In genomic region chr14:55146829-55147401, GRCm38 (mm10) we compare ENCODE assay signal across 9 mouse cellular contexts. TPM values are rescaled to one million over a fixed set of nuclear protein-coding genes. Genes with fewer than 3 reads are reported as not detected.
A peak's percentile ranks its signal among the peaks of the same experiment; 100 is the strongest.
DNase-seq lines count a peak whose midpoint lies in the region; ATAC-seq lines count a peak whose summit lies in the region.
"Had no signal": no experiment of that assay in that cellular context is flagged by ENCODE, and none has a peak within 500 bp of the region (broad histone marks: within the 10 kb centered on the region; RNA-seq: fewer than 3 reads in every experiment).

No protein-coding gene starts in this region.

- intact Hi-C loops in heart, postnatal 36 days (cut with DNase I) = loop anchor here (10.0 kb wide), 1 partner anchor 388 kb away; no protein-coding TSS in a partner anchor

- DNase-seq in frontal cortex, adult 2 months (ENCODE audit: extremely low spot score in 1 of 2, low spot score in 1 of 2) = no peak
- DNase-seq in urinary bladder, postnatal 25 days (ENCODE audit: low spot score) = peak; percentile 12
- DNase-seq in urinary bladder, postnatal 4 days (ENCODE audit: low spot score in 2 of 2) = no peak
- peak; percentile 57 to 62 for DNase-seq in heart, postnatal 36 days
- DNase-seq in splenic B cell, adult 2 months (ENCODE audit: low read depth, low spot score) = peak; percentile 37
- no peak for DNase-seq in cerebellum, postnatal 36 days

- ATAC-seq in frontal cortex, adult (ENCODE audit: low TSS enrichment) = 0 out of 2 replicates have a peak, but pooled peaks have one; percentile 17
- no peak for ATAC-seq in inflammation-experienced regulatory T-cells, adult 6 months

- no peaks in the 10 kb centered on the region for H3K27me3 ChIP-seq in splenic B cell, adult 2 months (ENCODE audit: control insufficient read depth, insufficient read depth, low read length, poor library complexity, severe bottlenecking)
- H3K27me3 ChIP-seq: liver, embryonic 15.5 days had no signal

- no peaks in the 10 kb centered on the region for H3K36me3 ChIP-seq in splenic B cell, adult 2 months (ENCODE audit: control insufficient read depth, insufficient read depth, low read length, poor library complexity, severe bottlenecking)
- H3K36me3 ChIP-seq: liver, embryonic 15.5 days had no signal

RNA-seq across cellular contexts. Expression of gene Jph4, which starts 30.2 kb away (rescaled TPM):
- polyA plus RNA-seq in frontal cortex, adult 2 months (2012; rRNA removed) = 228 and 231 TPM in 2 replicates
- total RNA-seq in heart, postnatal 36 days (2021) = under 1 TPM; 0.14 TPM
- not detected for polyA plus RNA-seq in inflammation-experienced regulatory T-cells, adult 6 months (2017; shearing (Covaris generic))

RNA-seq across cellular contexts. Expression of gene Ap1g2, which starts 40.5 kb away (rescaled TPM):
- polyA plus RNA-seq in frontal cortex, adult 2 months (2012; rRNA removed) = 15.5 and 18.3 TPM in 2 replicates
- 1 to 10 TPM; 3.9 to 6.2 TPM for total RNA-seq in heart, postnatal 36 days (2021)
- 100 to 1,000 TPM; 103 to 111 (median 110) TPM for polyA plus RNA-seq in inflammation-experienced regulatory T-cells, adult 6 months (2017; shearing (Covaris generic))

RNA-seq across cellular contexts. Expression of gene Thtpa, which starts 52.3 kb away (rescaled TPM):
- 14.4 and 15.5 TPM in 2 replicates for polyA plus RNA-seq in frontal cortex, adult 2 months (2012; rRNA removed)
- 10 to 100 TPM; 12.6 to 13.0 TPM for total RNA-seq in heart, postnatal 36 days (2021)
- 10 to 100 TPM in 1 of 3 experiments, 1 to 10 TPM in 2; 7.8 to 12.1 (median 9.3) TPM for polyA plus RNA-seq in inflammation-experienced regulatory T-cells, adult 6 months (2017; shearing (Covaris generic))

RNA-seq across cellular contexts. Expression of gene Zfhx2, which starts 54.8 kb away (rescaled TPM):
- polyA plus RNA-seq in frontal cortex, adult 2 months (2012; rRNA removed) = 13.4 and 15.0 TPM in 2 replicates
- total RNA-seq in heart, postnatal 36 days (2021) = 1 to 10 TPM; 3.4 to 3.9 TPM
- 1 to 10 TPM; 4.1 to 4.9 (median 4.2) TPM for polyA plus RNA-seq in inflammation-experienced regulatory T-cells, adult 6 months (2017; shearing (Covaris generic))

Comparison
In these comparisons a context has a peak if more than half of its experiments do, and no peak if none do; other contexts are left out.
1. DNase-seq: peak in urinary bladder, postnatal 25 days (single experiment), heart, postnatal 36 days (2 of 2) and splenic B cell, adult 2 months (single experiment); none in frontal cortex, adult 2 months (0 of 2), urinary bladder, postnatal 4 days (0 of 2) and cerebellum, postnatal 36 days (0 of 2).
2. RNA of gene Jph4, which starts 30.2 kb away (polyA plus RNA-seq): 228 to 231 TPM in frontal cortex, adult 2 months; not detected in inflammation-experienced regulatory T-cells, adult 6 months; every median in the first group is over 100 times any median in the second.